Mouse (Mus musculus) embryonic facial prominence, embryonic 11.5 days (tissue): ENCODE measurements at regions not wholly inside any gene's neighbourhood (a gene's known extent, or its start where the extent isn't known, plus 50 kb on each side); places are given as distances from the start of the nearest gene placed in this dataset.

ENCODE experiments used
- ATAC-seq: fragments of 200-750 bp; cut with Nextera tagmentation; replicated peaks from 2 replicates; pipeline ENCODE4 v1.8.0; 2017; ENCODE audit warnings: low read depth; ENCODE audit not compliant: insufficient number of reproducible peaks, low FRiP score, low TSS enrichment
- DNase-seq: peaks from one replicate; pipeline ENCODE4 v3.0.0-alpha.2; 2015; ENCODE audit warnings: low spot score
- H3K27ac ChIP-seq: fragments of 300-500 bp; sonication (generic); replicated peaks from 2 replicates; pipeline ENCODE4 v1.5.1; 2014; ENCODE audit warnings: mild to moderate bottlenecking, low read depth, low read length, control low read depth
- H3K27me3 ChIP-seq: fragments of 300-500 bp; sonication (generic); 2 replicates; pipeline ENCODE4 v1.6.1; 2014; ENCODE audit warnings: mild to moderate bottlenecking, low read length, moderate library complexity, mixed read lengths; ENCODE audit not compliant: control insufficient read depth, insufficient read depth
- H3K36me3 ChIP-seq: fragments of 300-500 bp; sonication (generic); replicated peaks from 2 replicates; pipeline ENCODE4 v1.6.1; 2014; ENCODE audit warnings: low read depth, mild to moderate bottlenecking, low read length, moderate library complexity, mixed read lengths; ENCODE audit not compliant: control insufficient read depth, insufficient read depth
- H3K4me1 ChIP-seq: fragments of 300-500 bp; sonication (generic); 2 replicates; pipeline ENCODE4 v1.6.1; 2014; ENCODE audit warnings: low read length, mixed read lengths; ENCODE audit not compliant: control insufficient read depth, insufficient read depth
- H3K4me2 ChIP-seq: fragments of 300-500 bp; sonication (generic); 2 replicates; pipeline ENCODE4 v1.6.1; 2014; ENCODE audit warnings: low read depth, mild to moderate bottlenecking, control low read depth, low read length, moderate library complexity
- H3K4me3 ChIP-seq: fragments of 300-500 bp; sonication (generic); 2 replicates; pipeline ENCODE4 v1.5.1; 2014; ENCODE audit warnings: low read depth, low read length, control low read depth
- H3K9ac ChIP-seq: fragments of 300-500 bp; sonication (generic); replicated peaks from 2 replicates; pipeline ENCODE4 v1.6.1; 2014; ENCODE audit warnings: mild to moderate bottlenecking, control low read depth, low read length
- H3K9me3 ChIP-seq: fragments of 300-500 bp; sonication (generic); replicated peaks from 2 replicates; pipeline ENCODE4 v1.6.1; 2016; ENCODE audit warnings: mild to moderate bottlenecking, low read length, inconsistent platforms, mixed read lengths; ENCODE audit not compliant: control insufficient read depth
- WGBS: fragments of 180-500 bp; shearing (Covaris S2); extraction: QIAGEN DNeasy Blood & Tissue Kit; methylation state at CpG from one replicate; pipeline ENCODE4 v1.1.7; 2014; 5-methylcytosine and 5-hydroxymethylcytosine counted together

- no peak for ATAC-seq
Measured at GRCm38 (mm10) chr9:101733611-101734225, 127.9 kb upstream of the 9630041A04Rik start.

GRCm38 (mm10) chr9:101730136-101730535, 131.5 kb upstream of the 9630041A04Rik start:
- H3K4me1 ChIP-seq, result no peaks in the 10 kb centered on the region
- DNase-seq (no peak), ATAC-seq (no peak)
- H3K9ac ChIP-seq, result no peak overlapping the region
- no peak overlapping the region for H3K4me2 ChIP-seq
- no peaks in the 10 kb centered on the region for H3K27me3 ChIP-seq
- no peak overlapping the region for H3K27ac ChIP-seq
- 79% methylated on average over 3 of the region's 3 CpGs for WGBS
- no peak overlapping the region for H3K4me3 ChIP-seq
- H3K9me3 ChIP-seq, result no peaks in the 10 kb centered on the region
- H3K36me3 ChIP-seq, result no peaks in the 10 kb centered on the region

More at GRCm38 (mm10) chr9:101733611-101734225, 127.9 kb upstream of the 9630041A04Rik start:
- H3K27me3 ChIP-seq, result no peaks in the 10 kb centered on the region
- H3K4me2 ChIP-seq, result no peak overlapping the region
- H3K36me3 ChIP-seq, result no peaks in the 10 kb centered on the region
- no peak overlapping the region for H3K9ac ChIP-seq
- no peaks in the 10 kb centered on the region for H3K4me1 ChIP-seq
- H3K9me3 ChIP-seq, result no peaks in the 10 kb centered on the region
- H3K27ac ChIP-seq, result no peak overlapping the region
- no peak for DNase-seq
- no peak overlapping the region for H3K4me3 ChIP-seq
- WGBS, result 71% methylated on average over 14 of the region's 14 CpGs

GRCm38 (mm10) chr9:101717911-101718310, 143.7 kb upstream of the 9630041A04Rik start:
- no peaks in the 10 kb centered on the region for H3K36me3 ChIP-seq
- H3K4me3 ChIP-seq, result no peak overlapping the region
- H3K9me3 ChIP-seq, result no peaks in the 10 kb centered on the region
- no peak overlapping the region for H3K4me2 ChIP-seq
- 26% methylated on average over 2 of the region's 2 CpGs for WGBS
- H3K4me1 ChIP-seq, result no peaks in the 10 kb centered on the region
- DNase-seq (no peak), ATAC-seq (no peak)
- H3K27ac ChIP-seq, result no peak overlapping the region
- no peak overlapping the region for H3K9ac ChIP-seq
- H3K27me3 ChIP-seq, result no peaks in the 10 kb centered on the region

- 85% methylated on average over 5 of the region's 5 CpGs for WGBS
- Histone ChIP-seq H3K27me3 (no peaks in the 10 kb centered on the region), H3K4me2 (no peak overlapping the region), H3K27ac (no peak overlapping the region), H3K9me3 (no peaks in the 10 kb centered on the region), H3K4me1 (no peaks in the 10 kb centered on the region), H3K36me3 (no peaks in the 10 kb centered on the region), H3K4me3 (no peak overlapping the region), H3K9ac (no peak overlapping the region)
- ATAC-seq (no peak), DNase-seq (no peak)
Measured at GRCm38 (mm10) chr9:101716326-101716725, 145.3 kb upstream of the 9630041A04Rik start.

GRCm38 (mm10) chr9:101714805-101715204, 146.8 kb upstream of the 9630041A04Rik start:
- Histone ChIP-seq H3K4me3 (no peak overlapping the region), H3K27ac (no peak overlapping the region), H3K27me3 (no peaks in the 10 kb centered on the region), H3K4me1 (no peaks in the 10 kb centered on the region), H3K36me3 (no peaks in the 10 kb centered on the region), H3K9ac (no peak overlapping the region), H3K9me3 (no peaks in the 10 kb centered on the region), H3K4me2 (no peak overlapping the region)
- WGBS, result 82% methylated on average over 5 of the region's 5 CpGs
- DNase-seq (no peak), ATAC-seq (no peak)

- Histone ChIP-seq H3K36me3 (no peaks in the 10 kb centered on the region), H3K4me1 (no peaks in the 10 kb centered on the region), H3K9me3 (no peaks in the 10 kb centered on the region), H3K4me3 (no peak overlapping the region), H3K4me2 (no peak overlapping the region), H3K9ac (no peak overlapping the region), H3K27me3 (no peaks in the 10 kb centered on the region), H3K27ac (no peak overlapping the region)
- 90% methylated on average over 8 of the region's 8 CpGs for whole genome bisulfite sequencing
- ATAC-seq, result no peak
- no peak for DNase-seq
Measured at GRCm38 (mm10) chr9:101710611-101711071, 151.0 kb upstream of the 9630041A04Rik start.

GRCm38 (mm10) chr9:101700368-101700767, 161.3 kb upstream of the 9630041A04Rik start:
- no peaks in the 10 kb centered on the region for H3K36me3 ChIP-seq
- H3K9ac ChIP-seq, result no peak overlapping the region
- H3K4me3 ChIP-seq, result no peak overlapping the region
- H3K4me1 ChIP-seq, result no peaks in the 10 kb centered on the region
- WGBS, result 81% methylated on average over 7 of the region's 7 CpGs
- no peak overlapping the region for H3K4me2 ChIP-seq
- H3K9me3 ChIP-seq, result no peaks in the 10 kb centered on the region
- no peak overlapping the region for H3K27ac ChIP-seq
- ATAC-seq (no peak), DNase-seq (no peak)
- H3K27me3 ChIP-seq, result no peaks in the 10 kb centered on the region

- no peak overlapping the region for H3K27ac ChIP-seq
Measured at GRCm38 (mm10) chr9:101694054-101694453, 167.6 kb upstream of the 9630041A04Rik start.

More at GRCm38 (mm10) chr9:101694054-101694453, 167.6 kb upstream of the 9630041A04Rik start:
- Histone ChIP-seq H3K4me1 (no peaks in the 10 kb centered on the region), H3K36me3 (no peaks in the 10 kb centered on the region), H3K4me2 (no peak overlapping the region), H3K4me3 (no peak overlapping the region), H3K27me3 (no peaks in the 10 kb centered on the region), H3K9me3 (no peaks in the 10 kb centered on the region), H3K9ac (no peak overlapping the region)
- DNase-seq (no peak), ATAC-seq (no peak)
- WGBS, result 93% methylated on average over 5 of the region's 5 CpGs
